Mouse (Mus musculus) G1E (cell line): Measurements from ENCODE around the gene Tubb3. TPM values are rescaled to one million over a fixed set of nuclear protein-coding genes. Genes with fewer than 3 reads are reported as not detected.
A peak's percentile ranks its signal among the peaks of the same experiment; 100 is the strongest.

Experiments
- ATAC-seq: 2 replicates; pipeline ENCODE4 v1.8.0; 2016; ENCODE audit warnings: mild to moderate bottlenecking; ENCODE audit not compliant: insufficient number of reproducible peaks, poor library complexity, low FRiP score, severe bottlenecking; ENCODE audit errors: extremely low read depth
- DNase-seq: peaks from one replicate; pipeline ENCODE4 v3.0.0; 2012; ENCODE audit warnings: low spot score
- H3K27me3 ChIP-seq: 2 replicates; pipeline ENCODE4 v1.6.1; 2012; ENCODE audit warnings: mild to moderate bottlenecking, low read length, inconsistent platforms; ENCODE audit not compliant: insufficient read depth
- H3K36me3 ChIP-seq: replicated peaks from 2 replicates; pipeline ENCODE3; 2012; ENCODE audit warnings: mild to moderate bottlenecking, inconsistent platforms
- H3K4me1 ChIP-seq: 2 replicates; pipeline ENCODE4 v1.6.1; 2012; ENCODE audit warnings: low read depth, low read length, inconsistent platforms, mixed read lengths; ENCODE audit not compliant: insufficient read depth
- H3K4me3 ChIP-seq: 2 replicates; pipeline ENCODE4 v1.5.1; 2012; ENCODE audit warnings: low read depth, mild to moderate bottlenecking, inconsistent platforms, low read length, moderate library complexity, mixed read lengths
- H3K9me3 ChIP-seq: replicated peaks from 2 replicates; pipeline ENCODE4 v1.6.1; 2012; ENCODE audit warnings: inconsistent platforms
- CTCF ChIP-seq: IDR thresholded peaks from 2 replicates; pipeline ENCODE4 v1.5.1; 2012; ENCODE audit warnings: low read depth, low read length, inconsistent platforms, mixed read lengths
- GATA1 ChIP-seq: IDR thresholded peaks from 2 replicates; pipeline ENCODE4 v1.6.1; 2012; ENCODE audit warnings: borderline replicate concordance, low read length, inconsistent platforms, mixed read lengths
- GATA2 ChIP-seq: IDR thresholded peaks from 2 replicates; pipeline ENCODE4 v1.6.1; 2012; ENCODE audit warnings: low read depth, low read length, inconsistent platforms, borderline replicate concordance
- POLR2AphosphoS5 ChIP-seq: IDR thresholded peaks from 2 replicates; pipeline ENCODE4 v1.6.1; 2012; ENCODE audit warnings: low read depth, low read length, inconsistent platforms; ENCODE audit not compliant: insufficient replicate concordance
- TAL1 ChIP-seq: conservative IDR thresholded peaks from 2 replicates; pipeline ENCODE4 v1.6.1; 2012; ENCODE audit warnings: low read depth, low read length, inconsistent platforms, mixed read lengths
- polyA plus RNA-seq: library from polyadenylated mRNA; stranded (reverse); fragments of >175 nt; gene quantifications from 2 replicates; pipeline ENCODE4 v1.2.3, GENCODE M21; 2012
- total RNA-seq, 2 experiments: library from RNA; stranded (forward) in 1 of 2; stranded (reverse) in 1 of 2; fragments of 200-1000 nt in 1 of 2; fragments of >200 nt in 1 of 2; fragmentation: Nextera tagmentation in 1 of 2; gene quantifications; 2 replicates each; pipeline ENCODE4 v1.2.3; 2014 to 2017

Gene Tubb3
- total and polyA plus RNA-seq, 3 experiments, result 0.22 to 0.71 TPM; not detected in 1

DNA sequence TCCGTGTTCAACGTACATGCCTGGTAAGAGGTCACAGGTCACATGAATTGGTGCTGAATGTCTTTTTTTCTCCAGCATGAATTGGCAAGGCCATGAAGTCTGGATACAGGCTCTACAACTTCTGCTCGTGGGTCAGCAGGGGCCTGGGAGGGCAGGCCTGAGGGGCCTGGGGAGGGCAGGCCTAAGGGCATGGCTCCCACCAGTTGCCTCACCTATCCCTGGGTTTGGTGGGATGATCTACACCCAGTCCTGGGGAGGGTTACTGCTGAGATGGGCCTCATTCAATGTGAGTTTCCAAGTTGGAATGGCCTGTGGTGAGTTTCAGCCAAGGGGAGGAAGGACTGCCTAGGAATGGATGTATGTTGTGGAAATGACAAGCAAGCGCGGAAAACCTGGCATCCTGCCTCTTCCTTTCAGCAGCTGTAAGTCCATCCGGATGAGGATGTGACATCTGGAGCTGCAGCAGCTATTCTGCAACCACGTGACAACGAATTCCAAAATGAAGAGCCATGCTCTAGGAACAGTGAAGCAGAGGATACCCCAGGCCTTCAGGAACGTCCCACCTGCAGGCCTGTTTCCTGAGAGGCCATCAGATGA lies 8.4 kb upstream of the Tubb3 start:
- H3K4me1 ChIP-seq, result peaks cover 49% of the 10 kb centered on the region
- peaks cover 5% of the 10 kb centered on the region; the same call in 1 of the 2 replicates for H3K27me3 ChIP-seq
- no peak for DNase-seq
- H3K4me3 ChIP-seq, result no peak overlapping the region
- ATAC-seq, result no peak
- H3K9me3 ChIP-seq, result no peaks in the 10 kb centered on the region
- TF ChIP-seq GATA1 (no peak), POLR2AphosphoS5 (0 out of 2 replicates have a peak, but pooled peaks have one; percentile 34)
- peaks cover 64% of the 10 kb centered on the region for H3K36me3 ChIP-seq

DNA sequence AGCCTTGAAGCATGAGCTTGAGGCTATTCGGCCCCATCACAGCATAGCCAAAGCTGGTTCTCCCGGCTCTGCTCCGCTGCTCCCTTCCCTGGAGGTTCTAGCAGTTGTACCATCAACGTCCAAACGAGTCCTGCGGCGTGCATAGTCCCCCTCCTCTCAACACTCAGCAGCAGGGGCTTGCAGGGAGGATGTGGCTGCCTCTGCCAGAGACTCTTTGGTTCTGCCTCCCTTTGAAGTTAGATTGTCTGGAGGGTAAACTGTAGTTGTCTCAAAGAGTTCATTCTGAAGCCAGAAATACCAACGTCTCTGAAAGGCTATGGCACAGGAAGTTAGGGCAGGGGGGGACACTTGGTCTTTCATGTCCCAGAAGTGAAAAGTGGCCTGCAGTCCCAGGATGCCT lies 6.7 kb upstream of the Tubb3 start:
- H3K4me3 ChIP-seq, result no peak overlapping the region
- H3K4me1 ChIP-seq, result peaks cover 48% of the 10 kb centered on the region
- DNase-seq (no peak), ATAC-seq (no peak)
- H3K27me3 ChIP-seq, result peaks cover 19% of the 10 kb centered on the region; the same call in 1 of the 2 replicates
- no peaks in the 10 kb centered on the region for H3K9me3 ChIP-seq
- TF ChIP-seq CTCF (no peak), GATA2 (no peak), TAL1 (no peak), GATA1 (no peak), POLR2AphosphoS5 (no peak)
- H3K36me3 ChIP-seq, result peaks cover 47% of the 10 kb centered on the region

DNA sequence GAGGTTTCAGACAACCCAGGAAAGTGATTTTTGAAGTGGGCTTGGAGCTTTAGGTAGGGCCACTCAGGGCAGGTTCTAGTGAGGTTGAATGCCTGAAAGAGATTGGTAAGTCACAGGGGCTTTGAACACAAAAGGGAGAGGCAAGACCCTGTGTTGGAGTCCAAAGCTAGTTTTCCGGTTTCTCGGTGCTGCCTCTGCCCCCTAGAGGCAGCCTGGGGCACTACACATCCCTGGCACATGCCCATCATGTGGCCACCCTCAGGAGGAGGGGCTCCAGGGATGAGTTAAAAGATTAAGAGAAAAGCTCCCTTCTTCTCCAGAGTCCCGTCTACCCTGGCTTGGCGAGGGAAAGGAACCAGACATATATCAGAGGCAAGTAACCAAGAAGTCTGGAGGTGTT lies 4.4 kb upstream of the Tubb3 start, which contains the start of gene Mc1r:
Gene Mc1r, plus strand, starts transcription at position 322 of the 400 bp plus-strand sequence.
- peak within 1 kb of the TSS; percentile 18; the same call in 1 of the 2 replicates for H3K4me3 ChIP-seq
- peaks cover 25% of the 10 kb centered on the region for H3K36me3 ChIP-seq
- ATAC-seq, result no peak
- H3K27me3 ChIP-seq, result peaks cover 42% of the 10 kb centered on the region
- TF ChIP-seq CTCF, result peak; percentile 99
- TF ChIP-seq POLR2AphosphoS5, result no peak
- H3K4me1 ChIP-seq, result peaks cover 63% of the 10 kb centered on the region
- peak; percentile 33 for DNase-seq
- no peaks in the 10 kb centered on the region for H3K9me3 ChIP-seq

DNA sequence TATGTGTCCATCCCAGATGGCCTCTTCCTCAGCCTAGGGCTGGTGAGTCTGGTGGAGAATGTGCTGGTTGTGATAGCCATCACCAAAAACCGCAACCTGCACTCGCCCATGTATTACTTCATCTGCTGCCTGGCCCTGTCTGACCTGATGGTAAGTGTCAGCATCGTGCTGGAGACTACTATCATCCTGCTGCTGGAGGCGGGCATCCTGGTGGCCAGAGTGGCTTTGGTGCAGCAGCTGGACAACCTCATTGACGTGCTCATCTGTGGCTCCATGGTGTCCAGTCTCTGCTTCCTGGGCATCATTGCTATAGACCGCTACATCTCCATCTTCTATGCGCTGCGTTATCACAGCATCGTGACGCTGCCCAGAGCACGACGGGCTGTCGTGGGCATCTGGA lies 3.6 kb upstream of the Tubb3 start:
- TF ChIP-seq TAL1 (peak; percentile 20; the same call in 1 of the 2 replicates), POLR2AphosphoS5 (no peak)
- DNase-seq, result no peak
- Histone ChIP-seq H3K4me1 (peaks cover 71% of the 10 kb centered on the region), H3K9me3 (no peaks in the 10 kb centered on the region), H3K27me3 (peaks cover 50% of the 10 kb centered on the region), H3K36me3 (peaks cover 16% of the 10 kb centered on the region), H3K4me3 (peak overlapping the region; percentile 18; the same call in 1 of the 2 replicates)
- ATAC-seq, result no peak

DNA sequence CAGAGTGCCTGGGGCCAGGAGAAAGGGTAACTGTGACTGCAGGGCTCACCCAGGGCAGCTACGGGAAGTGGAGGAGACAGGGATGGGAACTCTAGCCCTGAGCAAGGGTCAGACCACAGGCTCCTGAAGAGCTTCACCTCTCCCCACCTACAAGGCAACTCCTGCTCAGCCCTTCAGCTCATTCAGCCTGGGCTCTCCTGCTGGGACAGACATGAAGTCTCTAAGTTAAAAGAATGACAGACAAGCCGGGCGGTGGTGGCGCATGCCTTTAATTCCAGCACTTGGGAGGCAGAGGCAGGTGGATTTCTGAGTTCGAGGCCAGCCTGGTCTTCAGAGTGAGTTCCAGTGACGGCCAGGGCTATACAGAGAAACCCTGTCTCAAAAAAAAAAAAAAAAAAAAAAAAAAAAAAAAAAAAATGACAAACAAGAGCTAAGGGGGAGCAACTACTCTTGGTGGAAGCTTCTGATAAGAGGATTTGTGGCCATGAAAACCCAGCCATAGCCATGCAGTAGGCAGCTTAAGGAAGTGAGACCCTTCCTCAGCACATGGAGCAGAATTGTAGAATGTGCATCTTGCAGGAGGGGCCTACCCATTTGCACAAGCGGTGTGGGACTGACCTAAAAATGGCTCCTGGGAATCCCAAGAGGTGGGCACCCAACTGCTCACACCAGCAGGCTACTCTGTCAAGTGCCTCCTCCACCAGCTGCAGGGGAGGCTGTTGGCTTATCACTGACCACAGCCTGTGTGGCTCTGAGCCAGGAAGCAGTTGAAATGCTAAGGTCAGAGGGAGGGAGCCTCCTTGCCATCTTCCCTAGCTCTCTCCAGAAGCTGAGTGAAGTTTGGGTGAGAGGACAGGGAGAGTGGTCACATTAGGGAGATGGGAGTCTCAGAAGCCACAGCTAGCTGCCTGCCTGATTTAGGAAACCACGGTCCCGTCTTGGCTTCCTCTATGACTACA lies 2.4 kb upstream of the Tubb3 start:
- Histone ChIP-seq H3K9me3 (no peaks in the 10 kb centered on the region), H3K4me3 (peak overlapping the region; percentile 11; the same call in 1 of the 2 replicates), H3K36me3 (peaks cover 7% of the 10 kb centered on the region), H3K4me1 (peaks cover 81% of the 10 kb centered on the region), H3K27me3 (peaks cover 61% of the 10 kb centered on the region)
- no peak for TF ChIP-seq GATA1
- no peak for TF ChIP-seq GATA2
- TF ChIP-seq CTCF, result no peak
- TF ChIP-seq POLR2AphosphoS5, result no peak
- peak; percentile 52 for TF ChIP-seq TAL1
- peak; percentile 58 for DNase-seq
- ATAC-seq, result peak; percentile 64

DNA sequence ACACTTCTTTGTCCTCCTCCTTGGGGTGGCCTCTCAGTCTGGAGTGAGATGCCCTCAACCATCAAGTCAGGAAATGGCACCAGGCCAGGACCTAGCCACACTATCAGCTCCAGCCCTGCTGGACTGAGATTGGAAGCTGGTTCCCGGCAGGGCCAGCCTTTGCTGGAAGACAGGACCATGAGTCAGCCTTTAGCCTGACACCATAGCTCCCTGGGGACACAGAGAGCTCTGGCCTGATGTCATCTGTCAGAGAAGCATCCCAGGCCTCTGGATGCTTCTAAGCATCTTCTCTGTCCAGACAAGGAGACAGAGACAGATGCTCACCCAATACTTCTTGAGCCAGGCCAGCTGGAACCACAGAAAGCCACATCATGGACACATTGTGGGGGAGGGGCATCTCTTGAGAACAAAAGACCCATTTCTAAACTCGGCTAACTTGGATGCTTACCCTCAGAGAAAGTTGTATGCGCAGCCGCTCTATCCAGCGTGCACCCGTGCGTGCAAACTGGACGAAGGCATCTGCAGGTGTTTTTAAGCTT lies 1.1 kb upstream of the Tubb3 start:
- TF ChIP-seq POLR2AphosphoS5 (no peak), GATA2 (no peak), TAL1 (no peak), GATA1 (no peak), CTCF (no peak)
- no peak overlapping the region; the same call in 1 of the 2 replicates for H3K4me3 ChIP-seq
- H3K9me3 ChIP-seq, result no peaks in the 10 kb centered on the region
- ATAC-seq (no peak), DNase-seq (peak; percentile 15)
- no peaks in the 10 kb centered on the region for H3K36me3 ChIP-seq
- peaks cover 78% of the 10 kb centered on the region for H3K4me1 ChIP-seq
- peaks cover 62% of the 10 kb centered on the region for H3K27me3 ChIP-seq
